Mouse (Mus musculus) liver, adult 2 months (tissue): ENCODE results near the gene Trarg1. TPM values are rescaled to one million over a fixed set of nuclear protein-coding genes. Genes with fewer than 3 reads are reported as not detected.

Experiments used
- DNase-seq: peaks from one replicate; pipeline ENCODE4 v3.0.0-alpha.2; 2011; ENCODE audit warnings: low read depth, low spot score; ENCODE audit errors: extremely low read depth
- H3K27ac ChIP-seq: fragments of 200-500 bp; replicated peaks from 2 replicates; pipeline ENCODE4 v1.5.1; 2012; ENCODE audit warnings: low read depth, mild to moderate bottlenecking, control low read depth, inconsistent platforms, low read length; ENCODE audit not compliant: insufficient read depth
- H3K27me3 ChIP-seq: fragments of 200-500 bp; 2 replicates; pipeline ENCODE4 v1.6.1; 2012; ENCODE audit warnings: mild to moderate bottlenecking, moderate library complexity, low read length, inconsistent platforms; ENCODE audit not compliant: control insufficient read depth, insufficient read depth
- H3K36me3 ChIP-seq: fragments of 200-500 bp; 2 replicates; pipeline ENCODE4 v1.6.1; 2012; ENCODE audit warnings: low read length, inconsistent platforms; ENCODE audit not compliant: control insufficient read depth, insufficient read depth
- H3K4me1 ChIP-seq: fragments of 200-500 bp; 2 replicates; pipeline ENCODE4 v1.6.1; 2011; ENCODE audit warnings: low read length; ENCODE audit not compliant: control insufficient read depth, insufficient read depth
- H3K4me3 ChIP-seq: fragments of 200-500 bp; 2 replicates; pipeline ENCODE4 v1.5.1; 2011; ENCODE audit warnings: low read depth, mild to moderate bottlenecking, control low read depth, low read length, moderate library complexity; ENCODE audit not compliant: insufficient read depth
- H3K79me2 ChIP-seq: fragments of 200-500 bp; 2 replicates; pipeline ENCODE4 v1.6.1; 2012; ENCODE audit warnings: inconsistent platforms, mild to moderate bottlenecking, low read length, moderate library complexity; ENCODE audit not compliant: control insufficient read depth, insufficient read depth
- H3K9ac ChIP-seq: fragments of 200-500 bp; 2 replicates; pipeline ENCODE4 v1.6.1; 2012; ENCODE audit warnings: low read depth, mild to moderate bottlenecking, control low read depth, inconsistent platforms, low read length
- CTCF ChIP-seq: fragments of 200-500 bp; IDR thresholded peaks from 2 replicates; pipeline ENCODE4 v1.5.1; 2011; ENCODE audit warnings: low read depth, low read length, control low read depth
- POLR2A ChIP-seq: fragments of 200-500 bp; IDR thresholded peaks from 2 replicates; pipeline ENCODE4 v1.6.1; 2011; ENCODE audit warnings: low read length, control low read depth; ENCODE audit not compliant: insufficient read depth; ENCODE audit errors: extremely low read depth
- WGBS: fragments of 180-500 bp; shearing (Covaris S2); methylation state at CpG from one replicate; pipeline ENCODE4 v1.1.7; 2018; 5-methylcytosine and 5-hydroxymethylcytosine counted together
- polyA plus RNA-seq: library from polyadenylated mRNA; depleted of rRNA; stranded (reverse); fragments of >200 nt; gene quantifications from 2 replicates; pipeline ENCODE4 v1.2.3, GENCODE M21; 2012
- total RNA-seq: library from RNA; depleted of rRNA; stranded (reverse); fragments of >200 nt; gene quantifications from 2 replicates; pipeline ENCODE4 v1.2.3, GENCODE M21; 2014

The Trarg1 gene
- total and polyA plus RNA-seq, 2 experiments: 0.09 to 0.18 TPM

GRCm38 (mm10) chr11:76695810-76696209, 16.2 kb downstream of the Trarg1 start:
- Histone ChIP-seq H3K79me2 (no peaks in the 10 kb centered on the region), H3K4me1 (no peaks in the 10 kb centered on the region), H3K4me3 (no peak overlapping the region), H3K9ac (no peak overlapping the region), H3K27ac (no peak overlapping the region), H3K27me3 (no peaks in the 10 kb centered on the region), H3K36me3 (no peaks in the 10 kb centered on the region)
- DNase-seq: no peak
- TF ChIP-seq POLR2A (no peak), CTCF (no peak)
- WGBS: 49% methylated on average over 6 of the region's 6 CpGs

DNA sequence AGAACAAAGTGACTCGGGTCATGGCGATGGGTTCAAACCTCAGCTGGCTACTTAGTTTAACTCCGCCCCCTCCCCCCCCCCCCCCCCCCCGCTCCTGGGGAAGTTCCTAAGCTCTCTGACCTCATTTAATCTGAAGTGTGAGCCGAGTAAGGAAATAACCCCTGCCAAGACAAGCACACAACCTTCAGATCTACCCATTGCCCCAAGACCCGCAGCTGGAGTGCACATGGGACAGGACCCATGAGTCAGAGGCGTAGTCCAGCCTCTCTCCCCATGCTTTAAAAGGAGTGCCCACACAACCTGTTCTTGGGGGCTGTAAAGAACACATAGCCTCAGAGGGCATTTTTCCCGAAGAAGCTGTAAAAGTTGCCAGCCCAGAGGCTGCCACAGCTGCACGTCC, 20.0 kb downstream of the Trarg1 start:
- Histone ChIP-seq H3K4me3 (no peak overlapping the region), H3K27ac (no peak overlapping the region), H3K36me3 (no peaks in the 10 kb centered on the region), H3K4me1 (no peaks in the 10 kb centered on the region), H3K9ac (no peak overlapping the region), H3K79me2 (no peaks in the 10 kb centered on the region), H3K27me3 (no peaks in the 10 kb centered on the region)
- no peak for TF ChIP-seq POLR2A
- DNase-seq: no peak
- 59% methylated on average over 7 of the region's 9 CpGs for WGBS

DNA sequence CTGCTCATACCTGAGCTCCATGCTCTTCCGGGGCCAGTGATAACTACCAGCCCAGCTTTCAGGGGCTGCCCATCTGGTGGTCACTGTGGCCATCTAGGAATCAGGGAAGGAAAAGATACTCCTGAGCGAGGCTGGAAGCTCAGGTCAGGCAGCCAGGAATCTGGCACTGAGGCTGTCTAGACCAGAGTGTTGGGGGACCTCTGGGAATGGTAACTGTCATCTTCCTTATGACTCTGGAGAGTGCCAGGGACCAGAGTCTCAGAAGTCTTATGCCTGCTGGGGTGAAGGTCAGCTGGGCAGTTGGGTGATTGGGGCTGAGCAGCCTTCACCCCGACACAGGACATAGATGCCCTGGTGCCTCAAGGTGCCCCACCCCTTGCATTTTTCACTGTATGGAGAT, 28.0 kb downstream of the Trarg1 start:
- no peak for TF ChIP-seq POLR2A
- TF ChIP-seq CTCF: no peak
- Histone ChIP-seq H3K9ac (no peak overlapping the region), H3K4me3 (no peak overlapping the region), H3K27me3 (no peaks in the 10 kb centered on the region), H3K36me3 (no peaks in the 10 kb centered on the region), H3K79me2 (no peaks in the 10 kb centered on the region), H3K27ac (no peak overlapping the region), H3K4me1 (peaks cover 16% of the 10 kb centered on the region)
- 77% methylated on average over 3 of the region's 3 CpGs for WGBS
- DNase-seq: no peak

DNA sequence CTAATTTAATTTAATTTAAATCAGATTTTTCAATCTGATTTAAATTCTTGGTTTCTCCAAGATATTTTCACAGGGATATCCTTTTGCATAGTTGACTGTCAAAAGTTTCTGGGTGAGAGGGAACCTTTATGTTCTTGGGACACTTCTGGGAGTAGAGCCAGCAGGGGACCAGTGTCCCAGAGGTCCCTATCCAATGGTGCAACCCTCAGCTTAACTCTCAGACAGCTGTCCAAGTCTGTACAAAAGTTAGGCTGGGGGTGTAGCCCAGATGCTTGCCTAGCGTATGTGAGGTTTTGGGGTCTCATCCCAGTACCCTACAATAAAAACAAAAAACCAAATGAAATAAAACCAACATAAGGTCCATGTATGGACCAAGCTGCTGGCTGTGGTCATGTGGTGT, 28.5 kb downstream of the Trarg1 start:
- TF ChIP-seq POLR2A: no peak
- no peak for TF ChIP-seq CTCF
- Histone ChIP-seq H3K79me2 (no peaks in the 10 kb centered on the region), H3K4me1 (peaks cover 16% of the 10 kb centered on the region), H3K4me3 (no peak overlapping the region), H3K27me3 (no peaks in the 10 kb centered on the region), H3K36me3 (no peaks in the 10 kb centered on the region), H3K27ac (no peak overlapping the region; the same call in 1 of the 2 replicates), H3K9ac (no peak overlapping the region)
- 34% methylated on average over 1 of the region's 1 CpGs for WGBS
- peak; percentile 70 for DNase-seq

DNA sequence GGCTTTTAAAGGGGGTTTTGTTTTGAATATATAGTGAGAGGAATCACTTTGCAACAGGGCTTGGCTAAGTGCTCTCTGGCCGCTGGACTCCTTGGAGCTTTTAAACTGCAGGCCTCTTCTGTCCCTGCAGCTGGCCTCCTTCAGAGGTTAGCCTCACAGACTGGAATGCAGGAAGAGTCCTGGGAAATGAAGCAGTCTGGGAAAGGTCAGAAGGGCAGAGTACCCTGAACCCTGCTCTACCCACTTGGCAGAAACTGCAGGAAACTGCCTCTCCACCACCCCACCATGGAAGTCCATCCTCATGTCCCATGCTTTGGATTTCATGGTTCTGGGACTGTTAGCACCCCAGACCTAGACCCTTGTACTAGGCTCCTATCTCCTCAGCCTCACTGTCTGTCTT, 29.3 kb downstream of the Trarg1 start:
- no peaks in the 10 kb centered on the region for H3K79me2 ChIP-seq
- H3K27me3 ChIP-seq: no peaks in the 10 kb centered on the region
- peaks cover 16% of the 10 kb centered on the region for H3K4me1 ChIP-seq
- WGBS: 49% methylated on average over 1 of the region's 1 CpGs
- H3K36me3 ChIP-seq: no peaks in the 10 kb centered on the region
- TF ChIP-seq POLR2A: no peak
- TF ChIP-seq CTCF: no peak
- no peak overlapping the region for H3K9ac ChIP-seq
- DNase-seq: peak; percentile 68
- H3K4me3 ChIP-seq: no peak overlapping the region
- peak overlapping the region; percentile 24; the same call in 1 of the 2 replicates for H3K27ac ChIP-seq

GRCm38 (mm10) chr11:76709625-76710452, 30.2 kb downstream of the Trarg1 start:
- peak; percentile 69 for DNase-seq
- whole genome bisulfite sequencing: 32% methylated on average over 17 of the region's 17 CpGs
- H3K27ac ChIP-seq: peak overlapping the region; percentile 24; the same call in 1 of the 2 replicates
- H3K36me3 ChIP-seq: no peaks in the 10 kb centered on the region
- H3K9ac ChIP-seq: no peak overlapping the region
- TF ChIP-seq POLR2A (no peak), CTCF (no peak)
- H3K27me3 ChIP-seq: no peaks in the 10 kb centered on the region
- H3K79me2 ChIP-seq: no peaks in the 10 kb centered on the region
- H3K4me1 ChIP-seq: peaks cover 16% of the 10 kb centered on the region
- no peak overlapping the region for H3K4me3 ChIP-seq
